Mouse (Mus musculus) C2C12 (cell line): Measurements from ENCODE around the gene Spdef.

Experiments
- CEBPB ChIP-seq: IDR thresholded peaks from one replicate; pipeline ENCODE4 v1.6.1; 2011; ENCODE audit warnings: low read depth, mild to moderate bottlenecking, control low read depth, moderate library complexity
- CTCF ChIP-seq: IDR thresholded peaks from one replicate; pipeline ENCODE4 v1.5.1; 2011; ENCODE audit not compliant: control insufficient read depth, insufficient read depth, insufficient read length
- MAX ChIP-seq: IDR thresholded peaks from one replicate; pipeline ENCODE4 v1.6.1; 2011; ENCODE audit warnings: mild to moderate bottlenecking, control low read depth
- MYOD1 ChIP-seq: IDR thresholded peaks from one replicate; pipeline ENCODE4 v1.6.1; 2011; ENCODE audit warnings: low read depth; ENCODE audit not compliant: control insufficient read depth, insufficient read length

DNA sequence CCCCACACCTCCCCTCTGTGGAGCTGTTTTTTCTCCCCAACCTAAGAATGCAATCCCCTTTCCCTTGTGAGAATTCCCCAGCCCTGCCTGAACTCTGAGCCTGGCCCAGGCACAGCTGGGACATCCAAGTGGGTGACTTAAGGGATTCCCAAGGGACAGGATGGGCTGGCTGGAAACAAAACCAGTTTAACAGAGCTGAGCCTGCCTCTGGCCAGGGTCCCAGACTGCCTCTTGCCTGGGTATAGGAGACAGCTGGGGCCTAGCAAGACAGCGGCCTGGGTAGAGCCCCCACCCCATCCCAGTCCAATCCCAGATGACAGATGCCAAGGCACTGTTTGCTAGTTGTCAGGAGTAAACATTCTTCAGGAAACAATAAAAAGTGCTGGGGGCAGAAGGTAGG lies 15.9 kb downstream of the Spdef start:
- TF ChIP-seq MAX (no peak), CTCF (no peak), CEBPB (no peak), MYOD1 (no peak)
